Mouse (Mus musculus) cerebellum, postnatal 14 days (tissue): ENCODE measurements at regions not wholly inside any gene's neighbourhood (a gene's known extent, or its start where the extent isn't known, plus 50 kb on each side); places are given as distances from the start of the nearest gene placed in this dataset.

Experiments
- DNase-seq, 2 experiments: peaks; one replicate each; pipeline ENCODE4 v3.0.0; 2021; ENCODE audit warnings: mixed read lengths in 2 of 2

GRCm38 (mm10) chr6:65224723-65225122 is 80.0 kb upstream of the Hpgds start:
- DNase-seq = no peak

DNA sequence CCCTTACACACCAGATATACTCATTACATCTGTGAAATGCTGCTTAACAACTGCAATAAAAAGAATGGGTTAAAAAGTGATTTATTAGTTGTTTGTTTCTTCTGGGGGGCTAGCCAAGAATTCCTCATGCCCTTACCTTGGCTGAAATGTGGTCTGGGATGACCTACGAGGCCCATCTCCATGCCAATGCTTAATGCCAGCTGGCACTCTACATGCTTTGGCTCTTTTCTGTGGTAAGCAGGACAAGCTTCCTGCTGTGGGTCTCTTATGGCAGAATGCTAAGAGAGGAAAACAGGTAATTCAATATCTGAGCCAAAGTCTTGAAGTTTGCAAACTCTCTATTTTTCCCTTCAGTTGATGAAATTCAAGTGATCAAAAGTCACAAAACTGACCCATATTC is 117.9 kb upstream of the Hpgds start:
- DNase-seq = peak; percentile 77 to 86

- no peak for DNase-seq
Measured at GRCm38 (mm10) chr6:65270723-65271122, 110.2 kb upstream of the C130060K24Rik start.

- DNase-seq = no peak
Measured at GRCm38 (mm10) chr6:65310176-65310575, 70.7 kb upstream of the C130060K24Rik start.

- DNase-seq = no peak
Measured at GRCm38 (mm10) chr6:65310840-65311620, 69.9 kb upstream of the C130060K24Rik start.

- DNase-seq = no peak
Measured at GRCm38 (mm10) chr6:65311778-65312177, 69.1 kb upstream of the C130060K24Rik start.
